Mouse (Mus musculus) liver, embryonic 12.5 days (tissue): ENCODE measurements around the gene Tent5a. TPM values are rescaled to one million over a fixed set of nuclear protein-coding genes. Genes with fewer than 3 reads are reported as not detected.

Source experiments
- polyA plus RNA-seq: library from polyadenylated mRNA; unstranded; fragments of >200 nt; fragmentation: Nextera tagmentation; extraction: Ambion mirVana; gene quantifications from 2 replicates; pipeline ENCODE4 v1.2.1, GENCODE M21; 2016

Gene Tent5a
- polyA plus RNA-seq, 1 experiment from 2014 or later: 9.2 TPM

Other genes starting within 250 kb of the Tent5a start
- not detected in 2 replicates for gene Gm11114, start 14.6 kb downstream of the Tent5a start, polyA plus RNA-seq